Mouse (Mus musculus) Muller cell, postnatal 12 days (primary cell): ENCODE measurements around the gene Ogdh.
"Not testable (repeated sequence)": the region's sequence is repeated elsewhere in the genome, so short reads cannot be mapped to it uniquely, and the experiment has no call there.

Source experiments
- DNase-seq: peaks from one replicate; pipeline ENCODE4 v3.0.0-alpha.2; 2015; ENCODE audit errors: inconsistent ontology term

Gene Ogdh

GRCm38 (mm10) chr11:6291401-6292115 lies at the start of gene Ogdh:
Ogdh (plus strand) TSS chr11:6291633.
- DNase-seq, result peak; percentile 99

- DNase-seq, result no peak
Observed at GRCm38 (mm10) chr11:6244707-6245106, 46.7 kb upstream of the Ogdh start.

GRCm38 (mm10) chr11:6252248-6252647 lies 39.2 kb upstream of the Ogdh start:
- DNase-seq, result no peak

- no peak for DNase-seq
Observed at GRCm38 (mm10) chr11:6252824-6253223, 38.6 kb upstream of the Ogdh start.

- DNase-seq, result not testable (repeated sequence)
Observed at GRCm38 (mm10) chr11:6254602-6255001, 36.8 kb upstream of the Ogdh start.

- no peak for DNase-seq
Observed at GRCm38 (mm10) chr11:6256490-6257072, 34.9 kb upstream of the Ogdh start.

- no peak for DNase-seq
Observed at GRCm38 (mm10) chr11:6259413-6259812, 32.0 kb upstream of the Ogdh start.

- peak; percentile 33 for DNase-seq
Observed at GRCm38 (mm10) chr11:6261434-6262082, 29.9 kb upstream of the Ogdh start.

GRCm38 (mm10) chr11:6266621-6267020 lies 24.8 kb upstream of the Ogdh start:
- no peak for DNase-seq

GRCm38 (mm10) chr11:6267320-6268254 lies 23.8 kb upstream of the Ogdh start, which contains the start of gene Ddx56:
Ddx56 (minus strand) TSS chr11:6267772.
- DNase-seq, result peak; percentile 92

- no peak for DNase-seq
Observed at GRCm38 (mm10) chr11:6273607-6274006, 17.8 kb upstream of the Ogdh start.

- peak; percentile 94 for DNase-seq
Observed at GRCm38 (mm10) chr11:6274387-6275093, 16.9 kb upstream of the Ogdh start, which contains the start of gene Tmed4. Tmed4 (minus strand) TSS chr11:6274870.

- no peak for DNase-seq
Observed at GRCm38 (mm10) chr11:6275094-6275484, 16.3 kb upstream of the Ogdh start.

GRCm38 (mm10) chr11:6276466-6276865 lies 15.0 kb upstream of the Ogdh start:
- no peak for DNase-seq

GRCm38 (mm10) chr11:6282940-6283339 lies 8.5 kb upstream of the Ogdh start:
- DNase-seq, result no peak

- no peak for DNase-seq
Observed at GRCm38 (mm10) chr11:6290138-6290537, 1.3 kb upstream of the Ogdh start.

GRCm38 (mm10) chr11:6290883-6291282 lies 550 bp upstream of the Ogdh start:
- no peak for DNase-seq

- DNase-seq, result no peak
Observed at GRCm38 (mm10) chr11:6292116-6292987, 919 bp downstream of the Ogdh start.

- DNase-seq, result no peak
Observed at GRCm38 (mm10) chr11:6292988-6293349, 1.5 kb downstream of the Ogdh start.

GRCm38 (mm10) chr11:6293601-6294000 lies 2.2 kb downstream of the Ogdh start:
- DNase-seq, result no peak
